Mouse (Mus musculus) gastrocnemius, postnatal 25 days (tissue): ENCODE measurements around the gene Kcnq1. TPM values are rescaled to one million over a fixed set of nuclear protein-coding genes. Genes with fewer than 3 reads are reported as not detected.

ENCODE experiments used
- DNase-seq: peaks from one replicate; pipeline ENCODE4 v3.0.0; 2022
- total RNA-seq, 2 experiments: library from RNA; stranded (reverse); gene quantifications; 1 replicate in 1 of 2; 2 replicates in 1 of 2; pipeline ENCODE4 v1.2.3; 2021

Kcnq1 gene
- total RNA-seq, 2 experiments from 2014 or later = 0.33 to 0.80 TPM

DNA sequence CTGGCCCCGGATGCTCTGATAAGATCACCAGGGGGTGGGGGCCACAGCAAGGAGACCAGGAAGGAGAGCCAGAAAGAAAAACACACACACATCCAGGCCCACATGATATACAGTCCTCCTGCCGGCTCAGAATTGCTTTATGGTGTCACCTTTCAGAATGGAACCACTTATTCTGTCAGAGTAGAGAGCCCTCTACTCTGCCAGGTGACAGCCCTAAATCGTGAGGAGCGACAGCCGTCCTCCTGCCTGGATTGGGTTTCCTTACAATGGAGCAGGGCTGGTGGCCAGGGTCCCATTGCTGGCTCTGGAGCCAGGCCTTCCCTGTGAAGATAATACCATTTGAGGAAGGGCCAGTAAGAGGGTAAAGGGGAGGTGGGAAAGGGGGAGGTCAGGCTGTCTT is 212.3 kb downstream of the Kcnq1 start:
- no peak for DNase-seq

DNA sequence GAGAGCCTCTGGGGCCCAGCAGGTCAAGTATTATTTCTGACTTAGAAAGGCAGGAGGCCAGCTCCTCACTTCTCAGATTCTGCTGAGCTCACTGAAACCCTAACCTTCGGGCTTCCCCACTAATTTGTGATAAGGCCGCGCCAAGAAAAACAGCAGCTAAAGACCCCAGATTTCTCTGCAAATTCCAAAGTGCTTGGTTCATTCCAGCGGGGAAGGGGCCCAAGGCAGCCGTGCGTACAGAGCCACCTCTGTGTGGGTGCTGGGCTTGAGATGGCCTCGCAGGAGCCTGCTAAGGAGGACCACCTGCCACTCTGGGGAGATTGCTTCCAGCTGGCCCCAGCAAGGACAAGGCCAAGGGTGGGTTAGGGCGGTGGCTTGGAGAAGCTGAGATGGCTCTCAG is 214.2 kb downstream of the Kcnq1 start:
- DNase-seq = peak; percentile 27

DNA sequence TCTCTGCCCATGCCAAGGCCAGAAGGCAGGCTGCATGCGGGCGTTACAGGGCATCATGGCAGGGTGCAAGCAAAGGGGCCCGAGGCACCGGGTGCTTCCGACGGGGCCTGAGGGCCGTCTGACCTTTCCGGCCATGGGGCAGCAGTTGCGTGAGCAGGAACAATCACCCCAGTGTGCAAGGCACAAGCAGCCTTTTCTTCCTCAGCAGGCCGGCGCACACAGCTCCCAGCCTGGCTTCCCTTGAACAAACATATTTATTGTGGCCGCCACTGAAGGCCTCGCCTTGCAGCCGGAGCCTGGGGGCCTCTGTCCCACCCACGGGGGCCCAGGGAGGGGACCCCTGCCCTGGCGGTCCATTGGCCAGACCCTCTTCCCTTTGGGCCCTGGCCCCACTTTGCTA is 218.9 kb downstream of the Kcnq1 start:
- DNase-seq = no peak

DNA sequence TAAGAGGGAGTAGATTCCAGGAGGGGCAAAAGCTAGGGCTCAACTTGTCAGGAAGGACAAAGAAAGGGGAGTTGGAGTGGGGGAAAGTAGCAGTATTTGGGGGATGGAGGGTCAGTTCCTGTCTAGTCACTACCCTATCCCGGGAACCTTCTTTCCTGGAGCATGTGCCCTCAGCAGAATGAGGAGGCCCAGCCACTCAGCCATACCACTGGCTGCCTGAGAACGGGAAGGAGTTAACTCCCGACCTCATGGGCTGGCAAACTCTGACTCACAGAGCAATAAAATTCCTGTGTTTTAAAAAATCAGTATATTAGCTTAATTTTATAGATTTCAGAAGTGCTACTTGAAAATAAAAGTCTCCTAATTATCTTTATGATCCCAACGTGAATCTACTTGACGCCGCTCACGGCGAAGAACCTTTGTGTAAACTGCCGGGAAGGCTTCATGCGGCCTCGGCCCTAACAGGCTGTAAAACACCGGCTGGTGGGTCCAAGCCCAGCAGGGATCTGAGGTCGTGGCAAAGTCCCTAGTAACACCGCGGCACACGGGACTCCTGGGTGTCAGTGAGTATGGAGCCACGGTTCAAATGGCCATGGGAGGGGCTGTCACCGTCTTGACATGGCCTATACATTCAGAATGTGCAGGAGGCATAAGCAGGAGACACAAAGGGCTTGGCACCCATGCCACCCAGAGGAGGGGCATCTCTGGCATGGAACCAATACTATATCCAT is 222.2 kb downstream of the Kcnq1 start:
- no peak for DNase-seq

GRCm38 (mm10) chr7:143329110-143329810 is 223.1 kb downstream of the Kcnq1 start:
- no peak for DNase-seq

DNA sequence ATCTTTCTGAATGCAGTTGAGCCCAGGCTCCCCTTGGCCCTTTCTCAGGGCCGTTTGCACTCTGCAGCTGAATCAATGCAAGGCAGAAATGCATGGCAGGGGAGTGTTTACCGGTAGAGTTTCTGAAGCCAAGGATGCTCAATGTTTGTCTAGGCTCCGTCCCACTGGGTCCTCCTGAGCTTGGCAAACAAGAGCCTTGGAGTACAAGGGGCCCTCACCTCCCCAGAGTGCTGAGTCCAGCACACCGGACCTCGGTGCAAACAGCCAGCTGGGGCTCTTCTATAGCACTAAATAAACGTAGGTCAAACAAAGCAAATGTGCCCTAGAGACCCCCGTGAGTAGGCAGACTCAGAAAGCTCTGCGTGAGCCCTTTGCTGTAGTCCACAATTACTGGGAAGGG is 226.9 kb downstream of the Kcnq1 start:
- DNase-seq = no peak

- no peak for DNase-seq
Measured at GRCm38 (mm10) chr7:143333604-143334003, 227.4 kb downstream of the Kcnq1 start.

- no peak for DNase-seq
Measured at GRCm38 (mm10) chr7:143338690-143339089, 232.5 kb downstream of the Kcnq1 start.

DNA sequence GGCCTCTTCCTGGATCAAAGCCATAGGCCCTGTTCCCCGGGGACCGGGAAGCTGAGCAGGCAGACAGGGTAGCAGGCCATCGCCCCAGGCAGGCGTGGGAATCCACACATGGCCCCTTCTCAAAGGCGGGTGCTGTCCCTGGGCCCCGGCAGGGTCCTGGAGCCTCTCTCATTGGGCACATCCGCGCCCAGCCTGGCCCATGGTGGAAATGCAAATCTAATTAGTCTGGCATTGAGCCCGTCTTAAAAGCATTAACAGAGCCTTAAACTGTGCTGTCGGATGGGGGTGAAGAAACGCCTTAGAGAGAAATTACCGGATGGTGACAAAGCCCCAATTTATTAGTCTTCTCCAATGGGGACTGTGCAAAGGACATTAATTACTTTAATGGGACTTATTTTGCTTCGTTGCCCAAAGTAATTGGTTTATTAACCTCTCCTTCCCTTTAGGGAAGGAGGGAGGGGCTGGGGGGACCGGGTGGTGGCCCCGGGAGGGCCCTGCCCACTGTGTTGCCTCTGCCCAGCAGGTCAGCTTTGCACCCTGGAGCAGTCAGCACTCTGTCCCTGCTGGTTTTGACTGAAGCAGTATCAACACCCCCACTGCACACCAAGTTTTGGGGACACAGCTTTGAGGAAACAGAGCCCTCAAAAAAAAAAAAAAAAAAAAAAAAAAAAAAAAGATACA is 234.6 kb downstream of the Kcnq1 start:
- no peak for DNase-seq

GRCm38 (mm10) chr7:143341301-143341980 is 235.3 kb downstream of the Kcnq1 start:
- no peak for DNase-seq

DNA sequence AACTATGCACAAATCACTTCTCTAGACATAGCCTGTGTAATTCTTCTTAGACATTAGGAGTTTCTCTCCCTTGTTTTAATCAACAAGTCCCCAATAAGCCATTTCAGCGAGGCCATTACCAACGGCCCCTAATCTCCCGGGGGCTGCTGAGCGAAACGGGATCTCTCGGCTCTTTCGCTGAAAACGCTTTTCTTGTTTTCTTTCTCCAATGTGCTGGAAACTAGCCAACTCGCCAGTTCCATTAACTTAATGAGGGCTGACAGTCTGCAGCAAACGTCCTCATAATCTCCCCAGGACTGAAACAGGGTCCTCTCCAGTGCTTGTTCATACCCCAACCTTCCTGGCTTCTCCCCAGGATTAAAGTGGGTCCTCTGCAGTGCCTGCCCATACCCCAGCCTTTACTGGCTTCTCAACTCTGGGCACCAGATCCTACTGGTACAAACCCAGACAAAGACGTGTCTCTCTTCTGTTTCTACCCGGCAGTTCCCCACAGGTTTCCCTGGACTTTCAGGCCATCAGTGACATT is 237.7 kb downstream of the Kcnq1 start:
- no peak for DNase-seq

GRCm38 (mm10) chr7:143349287-143349686 is 243.1 kb downstream of the Kcnq1 start:
- no peak for DNase-seq

DNA sequence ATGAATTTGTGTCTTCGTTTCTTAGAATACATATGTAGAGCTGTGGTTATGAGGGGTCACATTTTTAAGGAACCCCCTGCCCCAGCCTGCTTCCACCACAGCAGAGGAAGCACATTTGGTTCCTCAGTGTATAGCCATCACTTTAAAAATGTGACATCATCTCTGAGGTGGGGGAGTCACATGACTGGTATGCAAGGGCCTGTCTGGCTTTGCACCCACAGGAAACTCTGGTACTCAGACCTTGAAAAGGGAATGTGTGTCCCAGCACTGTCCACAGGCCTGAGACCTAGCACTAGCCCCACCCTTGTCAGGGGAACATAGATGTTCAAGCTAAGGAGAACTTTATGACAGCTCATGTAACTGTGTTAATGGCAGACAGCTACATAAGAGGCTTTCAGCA is 243.7 kb downstream of the Kcnq1 start:
- no peak for DNase-seq

GRCm38 (mm10) chr7:143355831-143356230 is 249.7 kb downstream of the Kcnq1 start:
- DNase-seq = no peak

DNA sequence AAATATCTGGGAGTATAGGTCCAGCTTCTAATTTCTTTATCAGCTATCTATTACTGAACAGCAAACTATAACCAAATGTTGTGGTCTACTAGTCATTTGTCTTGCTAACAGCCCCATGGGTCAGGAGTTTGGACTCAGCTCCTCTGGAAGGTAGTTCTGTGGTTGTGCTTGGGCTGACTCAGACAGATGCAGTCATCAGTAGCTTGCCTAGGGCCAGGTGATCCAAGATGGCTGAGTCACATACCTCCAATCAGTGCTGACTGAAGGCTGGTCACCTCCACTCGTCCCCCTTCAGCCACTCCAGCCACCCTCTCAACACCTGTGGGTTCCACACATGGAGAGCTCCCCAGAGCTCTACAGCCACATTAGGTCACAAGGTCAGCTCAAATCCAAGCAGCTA is 250.9 kb downstream of the Kcnq1 start:
- no peak for DNase-seq

DNA sequence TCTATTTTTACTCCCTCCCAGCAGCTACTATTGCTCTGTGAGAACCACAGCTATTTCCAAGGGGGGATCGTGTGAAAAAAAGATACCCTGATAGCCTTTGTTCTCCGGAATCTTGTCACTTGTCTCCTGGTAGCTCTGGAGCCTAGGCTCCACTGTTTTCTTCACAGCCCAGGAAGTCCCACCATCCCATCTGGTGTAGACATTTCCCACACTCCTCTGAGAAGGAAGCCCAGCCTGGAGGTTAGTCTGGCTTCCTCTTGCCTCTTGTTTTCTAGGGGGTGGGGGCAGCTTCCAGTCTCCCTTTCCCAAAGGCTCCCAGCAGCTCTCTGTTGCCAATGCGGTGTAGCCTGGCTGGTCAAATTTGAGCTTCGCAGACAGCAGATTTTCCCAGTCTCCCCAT is 251.7 kb downstream of the Kcnq1 start:
- DNase-seq = no peak

- no peak for DNase-seq
Measured at GRCm38 (mm10) chr7:143359762-143360161, 253.6 kb downstream of the Kcnq1 start.

GRCm38 (mm10) chr7:143360776-143361175 is 254.6 kb downstream of the Kcnq1 start:
- no peak for DNase-seq

GRCm38 (mm10) chr7:143364092-143364832 is 258.1 kb downstream of the Kcnq1 start:
- no peak for DNase-seq

GRCm38 (mm10) chr7:143364969-143365839 is 259.0 kb downstream of the Kcnq1 start:
- no peak for DNase-seq
